Mouse (Mus musculus) thymus, adult 2 months (tissue): ENCODE data around the gene Fars2. TPM values are rescaled to one million over a fixed set of nuclear protein-coding genes. Genes with fewer than 3 reads are reported as not detected.

Experiments
- DNase-seq: peaks from one replicate; pipeline ENCODE4 v3.0.0; 2021
- H3K27ac ChIP-seq: fragments of 200-500 bp; 2 replicates; pipeline ENCODE4 v1.5.1; 2012; ENCODE audit warnings: low read length, control low read depth; ENCODE audit not compliant: control insufficient read depth, insufficient read depth
- H3K27me3 ChIP-seq: fragments of 200-500 bp; 2 replicates; pipeline ENCODE4 v1.6.1; 2012; ENCODE audit warnings: mild to moderate bottlenecking, low read length, moderate library complexity, mixed read lengths; ENCODE audit not compliant: control insufficient read depth, insufficient read depth
- H3K36me3 ChIP-seq: fragments of 200-500 bp; 2 replicates; pipeline ENCODE4 v1.6.1; 2012; ENCODE audit warnings: mild to moderate bottlenecking, low read length, moderate library complexity; ENCODE audit not compliant: control insufficient read depth, insufficient read depth
- H3K4me1 ChIP-seq: fragments of 200-500 bp; replicated peaks from 2 replicates; pipeline ENCODE4 v1.6.1; 2012; ENCODE audit warnings: low read length; ENCODE audit not compliant: control insufficient read depth, insufficient read depth
- H3K4me3 ChIP-seq: fragments of 200-500 bp; 2 replicates; pipeline ENCODE4 v1.5.1; 2012; ENCODE audit warnings: mild to moderate bottlenecking, low read length, control low read depth, moderate library complexity; ENCODE audit not compliant: control insufficient read depth, insufficient read depth
- CTCF ChIP-seq: fragments of 200-500 bp; IDR thresholded peaks from 2 replicates; pipeline ENCODE4 v1.5.1; 2012; ENCODE audit warnings: mild to moderate bottlenecking, control low read depth, low read length, moderate library complexity, borderline replicate concordance; ENCODE audit not compliant: control insufficient read depth, poor library complexity, insufficient read depth; ENCODE audit errors: extremely low read depth
- POLR2A ChIP-seq: fragments of 200-500 bp; IDR thresholded peaks from 2 replicates; pipeline ENCODE4 v1.6.1; 2012; ENCODE audit warnings: mild to moderate bottlenecking, low read length, control low read depth, moderate library complexity; ENCODE audit not compliant: control insufficient read depth, poor library complexity, insufficient read depth; ENCODE audit errors: extremely low read depth
- WGBS: fragments of 180-500 bp; shearing (Covaris S2); methylation state at CpG from one replicate; pipeline ENCODE4 v1.1.7; 2018; 5-methylcytosine and 5-hydroxymethylcytosine counted together
- polyA plus RNA-seq: library from polyadenylated mRNA; depleted of rRNA; stranded (reverse); fragments of >200 nt; gene quantifications from 2 replicates; pipeline ENCODE4 v1.2.3, GENCODE M21; 2012

Gene Fars2
- polyA plus RNA-seq, 1 experiment, result 47.6 TPM

DNA sequence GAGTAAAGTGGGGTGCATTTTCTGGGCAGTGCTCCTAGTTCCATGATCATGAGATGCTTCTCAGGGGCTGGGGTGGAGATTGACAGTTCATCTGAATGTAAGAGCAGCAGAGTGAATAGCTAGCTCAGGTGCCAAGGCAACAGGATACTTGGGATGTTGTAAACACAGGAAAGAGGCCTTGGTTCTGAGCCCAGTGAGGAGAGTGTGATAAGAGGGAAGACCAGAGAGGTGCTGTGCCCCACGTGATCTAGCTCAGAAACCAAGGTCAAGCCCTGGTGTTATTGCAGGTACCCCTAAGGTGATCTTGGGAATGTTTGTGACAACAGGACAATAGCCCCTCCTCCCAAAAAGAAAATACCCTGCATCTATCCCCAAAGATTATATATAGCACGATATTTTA is 372.2 kb downstream of the Fars2 start:
- TF ChIP-seq CTCF (no peak), POLR2A (no peak)
- DNase-seq, result no peak
- H3K27ac ChIP-seq, result no peak overlapping the region
- H3K36me3 ChIP-seq, result no peaks in the 10 kb centered on the region
- no peaks in the 10 kb centered on the region for H3K27me3 ChIP-seq
- WGBS, result 84% methylated on average over 2 of the region's 2 CpGs
- no peak overlapping the region for H3K4me3 ChIP-seq
- H3K4me1 ChIP-seq, result no peaks in the 10 kb centered on the region

DNA sequence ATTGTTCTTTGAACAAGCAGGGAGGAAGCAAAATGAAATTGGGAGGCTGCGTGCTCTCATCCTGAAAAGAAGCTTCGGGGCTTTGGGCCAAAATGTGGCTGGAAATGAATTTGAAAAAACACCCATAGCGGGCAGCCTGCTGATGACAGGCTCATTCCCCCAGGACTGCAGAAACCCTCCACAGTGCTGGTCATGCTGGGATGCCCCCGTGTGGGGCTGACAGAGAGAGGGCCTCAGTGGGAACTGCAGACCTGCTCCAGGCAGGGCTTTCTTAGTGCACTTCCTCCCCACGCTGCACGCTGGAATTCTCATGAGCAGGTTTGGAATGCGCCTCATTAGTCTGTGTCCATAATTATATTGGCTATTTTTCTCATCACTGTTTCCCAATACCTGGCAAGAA is 373.4 kb downstream of the Fars2 start:
- no peak for DNase-seq
- 86% methylated on average over 7 of the region's 7 CpGs for WGBS
- TF ChIP-seq POLR2A (no peak), CTCF (no peak)
- H3K27ac ChIP-seq, result no peak overlapping the region
- H3K4me1 ChIP-seq, result no peaks in the 10 kb centered on the region
- no peaks in the 10 kb centered on the region for H3K36me3 ChIP-seq
- H3K27me3 ChIP-seq, result no peaks in the 10 kb centered on the region
- H3K4me3 ChIP-seq, result no peak overlapping the region

DNA sequence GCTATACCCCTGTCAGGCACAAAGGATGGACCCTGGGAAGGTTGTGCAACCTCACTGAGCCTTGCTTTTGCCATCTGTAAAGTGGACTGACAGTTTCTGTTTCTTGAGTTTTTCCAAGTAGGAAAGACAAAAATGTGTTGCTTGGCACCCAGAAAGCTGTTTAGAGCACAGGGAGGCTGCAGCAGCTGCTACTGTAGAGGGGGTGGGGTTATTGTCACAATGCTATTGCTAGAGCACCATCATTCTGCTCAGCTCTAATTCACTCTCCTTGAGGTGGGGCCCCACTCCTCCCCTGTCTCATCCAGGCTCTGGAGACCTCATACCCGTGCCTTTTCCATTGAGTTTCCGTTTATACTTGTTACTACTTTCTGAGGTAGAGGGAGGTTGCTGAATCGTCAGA is 375.2 kb downstream of the Fars2 start:
- DNase-seq, result no peak
- TF ChIP-seq POLR2A, result no peak
- TF ChIP-seq CTCF, result no peak
- Histone ChIP-seq H3K36me3 (no peaks in the 10 kb centered on the region), H3K27me3 (no peaks in the 10 kb centered on the region), H3K27ac (no peak overlapping the region), H3K4me1 (no peaks in the 10 kb centered on the region), H3K4me3 (no peak overlapping the region)
- WGBS, result 89% methylated on average over 3 of the region's 3 CpGs

DNA sequence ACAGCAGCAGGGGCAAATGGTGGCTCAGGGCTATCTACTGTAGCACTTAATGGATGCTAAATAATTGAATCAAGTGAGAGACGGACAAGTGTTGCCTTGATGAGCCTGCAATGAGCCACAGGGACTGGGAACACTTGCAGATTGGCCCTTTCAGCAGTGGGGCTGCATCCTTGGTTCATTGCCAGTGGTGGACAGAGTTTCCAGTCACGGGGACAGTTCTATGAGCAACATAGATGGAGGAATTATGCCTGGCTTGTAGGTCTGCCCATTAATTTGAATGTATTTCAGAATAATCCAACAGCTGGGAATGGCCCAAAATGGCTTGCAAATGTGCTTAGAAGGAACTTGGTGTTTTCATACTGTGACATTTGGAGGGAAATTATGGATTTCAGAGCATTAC is 376.1 kb downstream of the Fars2 start:
- Histone ChIP-seq H3K36me3 (no peaks in the 10 kb centered on the region), H3K4me3 (no peak overlapping the region), H3K4me1 (no peaks in the 10 kb centered on the region), H3K27ac (no peak overlapping the region), H3K27me3 (no peaks in the 10 kb centered on the region)
- WGBS, result 92% methylated on average over 2 of the region's 2 CpGs
- DNase-seq, result no peak
- TF ChIP-seq CTCF, result no peak
- TF ChIP-seq POLR2A, result no peak

DNA sequence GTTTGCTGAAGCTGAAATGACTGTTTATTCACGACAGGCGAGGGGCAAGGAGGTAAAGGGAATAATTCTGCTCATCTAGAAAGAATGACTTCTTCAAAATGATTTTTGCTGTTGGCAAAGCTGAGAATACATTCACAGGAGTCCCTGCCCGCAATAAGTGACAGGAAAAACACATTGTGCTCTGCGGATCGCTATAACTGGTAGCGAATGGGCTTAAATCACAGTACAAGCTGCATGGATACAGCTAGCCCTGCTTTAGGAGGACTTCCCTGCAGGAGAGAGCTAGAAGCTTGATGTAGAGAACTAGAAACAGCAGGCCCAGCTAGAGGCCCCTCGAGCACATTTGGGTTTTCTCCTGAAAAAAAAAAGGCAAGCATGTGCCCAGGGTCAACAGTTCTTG is 376.6 kb downstream of the Fars2 start:
- Histone ChIP-seq H3K4me1 (no peaks in the 10 kb centered on the region), H3K27me3 (no peaks in the 10 kb centered on the region), H3K36me3 (no peaks in the 10 kb centered on the region), H3K27ac (no peak overlapping the region), H3K4me3 (no peak overlapping the region)
- WGBS, result 98% methylated on average over 7 of the region's 7 CpGs
- TF ChIP-seq CTCF, result no peak
- TF ChIP-seq POLR2A, result no peak
- no peak for DNase-seq

DNA sequence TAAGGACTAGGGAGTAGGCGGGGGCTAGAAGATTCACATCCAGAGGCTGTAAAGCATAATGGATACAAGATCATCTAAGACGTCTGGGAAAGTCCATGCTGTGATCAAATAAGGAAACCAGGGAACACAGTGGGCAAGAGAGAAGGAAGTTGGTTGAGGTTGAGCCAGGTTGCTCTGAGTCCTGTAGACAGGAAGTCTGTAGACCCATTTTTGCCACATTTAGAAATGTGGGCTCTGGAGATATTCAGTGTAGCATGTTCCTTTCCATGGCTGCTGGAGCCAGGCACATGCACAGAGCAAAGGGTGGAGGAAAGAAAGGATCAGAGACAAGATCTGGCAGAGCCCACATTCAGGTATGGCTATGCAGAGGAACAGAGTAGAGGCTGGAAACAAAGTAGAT is 378.8 kb downstream of the Fars2 start:
- Histone ChIP-seq H3K4me1 (no peaks in the 10 kb centered on the region), H3K27me3 (no peaks in the 10 kb centered on the region), H3K27ac (no peak overlapping the region), H3K36me3 (no peaks in the 10 kb centered on the region), H3K4me3 (no peak overlapping the region)
- no peak for DNase-seq
- no peak for TF ChIP-seq CTCF
- TF ChIP-seq POLR2A, result no peak
- WGBS, result 54% methylated on average over 2 of the region's 2 CpGs

GRCm38 (mm10) chr13:36497346-36497745 is 380.1 kb downstream of the Fars2 start:
- 90% methylated on average over 4 of the region's 4 CpGs for WGBS
- Histone ChIP-seq H3K4me1 (no peaks in the 10 kb centered on the region), H3K36me3 (no peaks in the 10 kb centered on the region), H3K27me3 (no peaks in the 10 kb centered on the region), H3K27ac (no peak overlapping the region), H3K4me3 (no peak overlapping the region)
- TF ChIP-seq CTCF, result no peak
- TF ChIP-seq POLR2A, result no peak
- DNase-seq, result no peak
